Mouse (Mus musculus) MN1 (cell line): Measurements from ENCODE around the gene Ebf1.

Source experiments
- DNase-seq: peaks from one replicate; pipeline ENCODE4 v3.0.0-alpha.2; 2016; ENCODE audit warnings: low spot score

The Ebf1 gene

GRCm38 (mm10) chr11:44619131-44619886, 2.2 kb downstream of the Ebf1 start:
- DNase-seq, result no peak

- no peak for DNase-seq
Measured at GRCm38 (mm10) chr11:44619887-44620693, 3.0 kb downstream of the Ebf1 start.

DNA sequence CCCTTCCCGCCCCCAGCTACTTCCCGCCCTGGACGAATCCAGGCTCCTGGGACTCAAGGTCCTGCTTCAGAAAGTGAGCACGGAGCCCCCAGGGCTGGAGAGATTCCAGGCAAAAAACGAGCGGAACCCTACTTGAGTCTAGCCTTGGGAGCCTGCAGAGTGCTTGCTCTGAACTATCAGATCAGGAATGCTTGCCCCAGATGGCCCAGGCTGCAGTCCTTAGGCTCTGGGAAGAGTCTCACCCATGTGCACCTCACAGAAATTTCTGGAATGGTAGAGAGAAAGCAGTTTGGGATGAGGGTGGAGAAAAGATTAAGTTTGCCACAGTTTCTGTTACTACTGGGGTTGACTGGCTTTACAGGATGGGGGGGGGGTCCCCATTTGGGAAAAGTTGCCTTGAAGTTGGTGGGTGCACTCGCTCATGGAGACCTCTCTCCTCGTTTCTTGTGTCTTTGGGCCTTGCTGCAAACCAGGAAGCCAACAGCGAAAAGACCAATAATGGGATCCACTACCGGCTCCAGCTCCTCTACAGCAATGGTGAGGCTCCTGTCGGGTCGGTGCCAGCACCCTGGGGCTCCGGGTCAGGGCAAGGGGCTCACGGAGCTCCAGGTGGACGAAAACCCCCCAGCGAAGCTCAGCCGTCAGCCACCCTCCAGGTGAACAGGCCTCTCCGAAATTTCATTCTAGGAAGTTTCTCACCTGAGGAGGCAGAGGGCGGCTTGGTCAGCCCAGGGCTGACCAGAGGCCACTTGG, 3.8 kb downstream of the Ebf1 start:
- DNase-seq, result no peak

GRCm38 (mm10) chr11:44621615-44622014, 4.5 kb downstream of the Ebf1 start:
- no peak for DNase-seq

DNA sequence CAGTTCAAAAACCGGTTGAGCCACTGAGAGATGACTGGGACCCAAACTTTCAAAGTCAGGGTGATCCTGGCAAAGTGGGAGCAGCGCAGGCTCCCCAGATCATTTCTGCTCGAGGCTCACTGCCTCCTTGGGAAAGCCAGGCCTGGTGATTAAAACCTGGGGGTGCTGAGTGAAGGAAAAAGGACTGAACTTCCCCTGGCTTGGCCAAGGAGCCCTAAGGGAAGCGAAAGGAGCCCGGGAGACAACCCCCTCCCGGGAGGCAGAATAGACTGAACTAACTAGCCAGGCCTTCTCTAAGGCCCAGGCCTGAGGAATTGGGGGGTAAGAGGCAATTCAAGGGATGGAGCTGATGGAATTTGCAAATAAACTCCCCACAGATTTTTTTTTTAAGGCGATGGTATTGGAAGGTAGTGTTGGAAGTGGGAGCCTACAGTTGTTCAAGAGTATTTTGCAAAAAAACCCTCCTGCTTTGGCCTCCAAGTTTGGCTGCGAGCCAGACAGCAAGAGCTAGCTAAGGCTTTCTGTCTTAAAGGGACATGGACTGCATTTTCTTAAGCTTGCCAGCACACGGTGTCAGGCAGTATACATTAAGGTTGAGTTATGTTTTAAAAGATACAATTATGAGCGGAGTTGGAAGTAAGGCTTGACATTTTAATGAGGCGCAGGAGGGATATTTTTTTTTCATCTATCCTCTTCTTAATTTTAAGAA, 5.1 kb downstream of the Ebf1 start:
- no peak for DNase-seq

DNA sequence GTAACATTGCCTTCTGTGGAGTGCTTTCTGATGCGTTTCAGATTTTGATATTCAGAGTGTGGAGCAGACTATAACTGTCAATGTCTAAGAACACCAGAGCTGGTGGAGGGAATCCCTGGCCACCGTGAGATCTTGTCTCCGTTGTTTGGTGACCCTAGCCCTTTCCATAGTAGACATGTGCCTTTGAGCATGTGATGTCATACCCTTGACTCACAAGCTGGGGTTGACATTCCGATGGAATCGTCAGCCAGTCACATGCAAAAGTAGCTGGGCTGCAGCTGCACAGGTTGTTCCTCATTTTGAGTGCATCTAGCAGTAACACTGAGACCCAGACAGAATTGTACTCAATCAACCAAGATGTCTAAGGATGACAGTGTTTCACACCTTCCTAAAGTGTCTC, 7.4 kb downstream of the Ebf1 start:
- no peak for DNase-seq

GRCm38 (mm10) chr11:44626065-44626464, 8.9 kb downstream of the Ebf1 start:
- DNase-seq, result no peak

GRCm38 (mm10) chr11:44628412-44628811, 11.3 kb downstream of the Ebf1 start:
- no peak for DNase-seq

DNA sequence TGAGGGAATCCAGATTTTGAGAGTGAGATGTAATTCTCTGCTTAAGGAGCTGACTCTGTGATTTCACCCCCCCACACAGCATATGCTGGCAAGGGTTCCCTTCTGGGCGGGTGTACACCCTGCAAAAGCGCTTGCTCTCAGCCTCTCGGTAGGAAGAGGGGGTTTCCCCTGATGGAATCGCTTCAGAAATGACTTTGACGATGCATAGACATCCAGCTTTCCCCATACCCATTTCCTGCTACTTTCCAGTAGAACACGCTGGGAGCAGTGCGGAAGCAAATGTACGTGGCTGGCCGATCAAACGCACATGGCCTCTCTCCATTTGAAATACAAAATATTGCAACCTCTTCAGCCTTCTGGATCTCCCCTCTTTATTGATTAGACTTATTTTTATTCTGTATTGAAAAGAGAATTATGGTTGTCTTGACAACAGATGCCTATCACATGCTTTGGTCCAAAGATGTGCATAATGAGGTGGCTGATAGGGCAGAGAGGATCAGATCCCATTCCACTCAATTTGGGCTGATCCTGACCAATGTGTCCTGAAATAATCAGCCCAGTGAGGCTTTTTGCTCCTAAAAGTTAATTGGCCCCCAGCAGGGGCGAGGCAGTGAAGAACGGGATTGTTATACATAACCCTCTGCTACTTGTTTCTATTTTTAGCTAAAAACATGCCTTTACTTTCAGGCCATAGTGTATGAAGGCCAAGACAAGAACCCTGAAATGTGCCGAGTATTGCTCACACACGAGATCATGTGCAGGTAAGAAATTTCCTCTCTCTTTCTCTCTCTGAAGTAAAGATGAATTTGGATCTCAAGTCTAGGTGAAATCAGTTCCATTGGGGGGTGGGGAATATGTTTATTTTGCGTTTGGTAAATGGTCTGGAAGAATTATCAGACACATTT, 15.2 kb downstream of the Ebf1 start:
- DNase-seq, result no peak

DNA sequence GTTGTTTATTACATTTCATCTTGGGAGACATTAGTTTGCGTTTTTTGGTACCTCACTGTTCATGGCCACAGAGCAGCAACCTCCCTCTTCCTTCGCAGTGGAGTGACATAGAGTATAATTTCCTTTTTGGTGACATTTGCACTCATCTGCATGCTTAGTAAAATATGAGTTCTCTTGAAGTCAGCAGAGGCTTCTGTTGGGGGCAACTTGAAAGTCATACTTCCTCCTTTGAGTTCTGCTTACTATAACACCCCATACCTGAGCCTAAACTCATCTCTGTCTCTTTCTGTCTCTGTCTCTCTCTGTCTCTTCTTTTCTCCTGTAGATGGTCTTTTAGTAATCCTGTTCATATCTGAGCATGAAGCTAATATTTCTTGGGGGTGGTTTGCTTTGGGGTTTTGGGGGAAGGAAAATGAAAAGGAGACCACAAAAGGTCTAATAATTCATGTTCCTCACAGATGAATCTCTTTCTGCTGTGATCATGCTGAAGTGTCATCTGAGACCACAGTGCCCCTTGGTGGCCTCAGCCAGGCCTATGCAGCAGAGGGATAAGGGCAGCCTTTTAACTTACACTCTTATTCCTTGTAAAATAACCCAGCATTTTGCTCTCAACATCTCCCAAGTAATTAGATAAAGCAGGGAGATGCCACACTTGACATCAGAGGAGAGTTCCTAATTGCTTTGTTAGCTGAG, 16.0 kb downstream of the Ebf1 start:
- DNase-seq, result no peak

DNA sequence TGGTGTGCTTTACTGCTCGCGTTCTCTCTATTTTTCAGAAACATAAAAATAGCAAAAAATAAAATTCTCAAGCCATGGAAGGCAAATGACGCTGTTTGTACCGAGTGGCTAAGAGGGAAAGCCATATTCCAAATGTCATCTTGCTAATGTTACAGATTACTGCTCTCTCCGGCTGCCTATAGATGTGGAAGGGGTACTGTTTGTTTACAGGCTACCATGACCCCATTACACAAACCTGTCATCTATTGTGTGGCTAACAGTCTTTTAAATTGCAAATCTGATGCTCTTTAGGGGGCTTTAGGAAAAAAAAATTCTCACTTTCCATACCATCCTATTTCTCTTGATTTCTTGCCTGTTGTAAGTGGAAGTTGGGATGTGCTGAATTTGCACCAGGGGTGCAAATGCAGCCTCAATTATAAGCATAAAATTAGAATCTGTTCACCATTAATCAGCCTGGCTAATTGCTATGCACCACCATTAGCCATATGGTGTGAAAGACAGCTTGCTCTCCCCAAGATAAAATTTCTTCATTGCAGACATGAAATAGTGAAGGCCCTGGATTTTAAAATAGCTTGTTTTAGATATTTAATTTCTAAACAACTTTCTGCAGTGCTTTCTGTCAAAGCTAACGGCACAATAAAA, 17.6 kb downstream of the Ebf1 start:
- DNase-seq, result no peak

DNA sequence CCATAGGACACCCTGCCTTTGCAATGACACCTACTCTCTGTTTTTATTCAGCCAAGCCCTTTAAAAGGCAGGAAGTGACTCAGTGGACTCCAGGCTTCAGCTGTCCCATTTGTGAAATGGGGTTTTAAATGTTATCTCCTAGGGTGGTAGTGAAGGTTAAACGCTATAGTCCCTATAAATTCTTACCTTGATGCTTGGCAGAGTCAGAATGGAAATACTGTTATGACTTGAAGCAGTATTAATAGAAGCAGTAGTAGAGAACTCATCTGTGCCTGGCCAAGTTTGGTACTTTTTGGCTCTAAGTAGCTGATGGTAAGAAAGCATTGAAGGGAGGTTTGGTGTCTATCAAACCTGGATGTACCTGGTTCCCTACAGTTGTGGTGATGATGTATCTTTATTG, 19.1 kb downstream of the Ebf1 start:
- no peak for DNase-seq

DNA sequence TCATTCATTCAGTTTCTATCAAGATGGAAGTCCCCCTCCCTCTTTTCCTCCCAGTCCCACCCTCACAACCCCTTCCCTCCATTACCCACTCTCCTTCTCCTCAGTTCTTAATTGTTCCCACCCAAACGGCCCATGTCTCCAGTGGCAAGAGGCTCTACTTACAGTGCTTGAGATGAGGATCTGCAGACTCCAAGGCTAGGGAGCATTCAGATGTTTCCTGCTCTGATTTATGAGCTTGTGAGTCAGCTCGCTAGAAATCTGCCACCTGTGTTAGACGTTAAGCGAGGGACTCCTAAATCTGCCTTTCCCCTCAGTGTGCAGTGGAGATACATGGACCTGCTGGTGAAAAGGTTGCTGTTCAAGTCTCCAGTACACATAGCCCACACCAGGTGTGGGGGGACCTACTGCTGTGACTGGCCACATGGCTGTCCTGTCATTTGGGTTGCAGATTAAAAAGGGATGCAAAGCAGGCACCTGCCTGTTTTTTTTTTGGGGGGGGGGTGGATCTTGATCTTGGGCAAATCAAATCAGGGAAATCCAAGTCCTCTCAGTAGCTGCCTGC, 21.2 kb downstream of the Ebf1 start:
- DNase-seq, result no peak

- DNase-seq, result no peak
Measured at GRCm38 (mm10) chr11:44641496-44641895, 24.4 kb downstream of the Ebf1 start.

DNA sequence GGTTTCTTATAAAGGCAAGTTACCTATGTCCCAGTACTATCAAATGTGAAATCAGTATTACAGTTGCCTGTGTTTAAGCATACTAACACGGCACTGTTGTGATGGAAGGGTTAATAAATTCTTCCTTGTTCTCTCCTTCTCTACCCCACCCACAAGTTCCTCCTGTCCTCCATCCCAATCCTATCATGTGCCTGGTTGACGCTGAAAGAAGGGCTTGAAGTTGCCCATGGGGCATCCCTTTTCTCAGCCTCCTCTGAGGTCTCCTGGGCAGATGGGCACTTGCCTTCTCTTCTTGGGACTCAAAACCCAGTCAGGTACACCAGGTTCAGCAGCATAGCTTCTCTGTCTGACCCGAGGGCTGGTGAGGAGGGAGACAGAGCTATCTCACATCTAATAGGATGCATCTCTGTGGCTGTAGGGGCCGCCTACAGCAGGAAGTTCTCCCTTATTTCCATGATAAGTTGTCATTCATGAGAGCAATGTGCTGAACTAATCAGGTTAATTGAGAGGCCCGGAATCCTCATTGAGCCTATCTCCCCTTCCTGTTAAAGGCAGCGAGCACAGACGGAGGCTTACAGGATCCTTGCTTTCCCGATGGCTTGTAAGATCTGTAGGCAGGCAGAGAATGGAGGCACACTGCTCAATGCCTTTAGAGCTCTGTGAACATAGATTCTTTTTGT, 37.4 kb downstream of the Ebf1 start:
- DNase-seq, result no peak

DNA sequence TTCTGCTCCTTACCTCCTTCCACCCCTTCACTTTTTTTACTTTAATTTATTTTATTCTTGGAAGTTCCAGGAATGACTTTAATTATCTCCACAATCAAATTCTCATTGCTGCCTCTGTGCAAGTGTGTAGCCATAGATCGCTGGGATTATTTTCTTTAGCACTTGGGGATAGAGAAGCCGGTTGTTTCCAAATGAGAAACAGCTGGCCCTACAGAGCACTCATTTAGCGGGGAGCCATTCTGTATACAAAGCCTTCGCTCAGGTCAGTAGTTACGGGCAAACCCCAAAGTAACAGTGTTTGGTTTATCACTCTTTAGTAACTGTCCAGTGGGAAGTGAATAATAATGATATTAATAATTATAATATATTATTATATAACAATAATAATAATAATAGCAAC, 38.4 kb downstream of the Ebf1 start:
- no peak for DNase-seq

GRCm38 (mm10) chr11:44656916-44657315, 39.8 kb downstream of the Ebf1 start:
- no peak for DNase-seq

GRCm38 (mm10) chr11:44657833-44658395, 40.8 kb downstream of the Ebf1 start:
- DNase-seq, result no peak

GRCm38 (mm10) chr11:44661875-44662274, 44.8 kb downstream of the Ebf1 start:
- no peak for DNase-seq
